Mouse (Mus musculus) lung, adult 2 months (tissue): ENCODE data around the gene Setd1b.

ENCODE experiments used
- CTCF ChIP-seq: fragments of 200-500 bp; IDR thresholded peaks from 2 replicates; pipeline ENCODE4 v1.5.1; 2011; ENCODE audit warnings: mild to moderate bottlenecking, low read length, control low read depth; ENCODE audit not compliant: insufficient read depth
- POLR2A ChIP-seq: fragments of 200-500 bp; IDR thresholded peaks from 2 replicates; pipeline ENCODE4 v1.6.1; 2011; ENCODE audit warnings: low read depth, mild to moderate bottlenecking, control low read depth, low read length, borderline replicate concordance; ENCODE audit errors: extremely low read depth

- TF ChIP-seq CTCF, result no peak
- no peak for TF ChIP-seq POLR2A
Observed at GRCm38 (mm10) chr5:123193436-123193835, 51.4 kb downstream of the Setd1b start.
